Mouse (Mus musculus) kidney, adult 11 months (tissue): ENCODE measurements at regions not wholly inside any gene's neighbourhood (a gene's known extent, or its start where the extent isn't known, plus 50 kb on each side); places are given as distances from the start of the nearest gene placed in this dataset.
"Not testable (repeated sequence)": the region's sequence is repeated elsewhere in the genome, so short reads cannot be mapped to it uniquely, and the experiment has no call there.

ENCODE experiments used
- DNase-seq: peaks from one replicate; pipeline ENCODE4 v3.0.0; 2022

DNA sequence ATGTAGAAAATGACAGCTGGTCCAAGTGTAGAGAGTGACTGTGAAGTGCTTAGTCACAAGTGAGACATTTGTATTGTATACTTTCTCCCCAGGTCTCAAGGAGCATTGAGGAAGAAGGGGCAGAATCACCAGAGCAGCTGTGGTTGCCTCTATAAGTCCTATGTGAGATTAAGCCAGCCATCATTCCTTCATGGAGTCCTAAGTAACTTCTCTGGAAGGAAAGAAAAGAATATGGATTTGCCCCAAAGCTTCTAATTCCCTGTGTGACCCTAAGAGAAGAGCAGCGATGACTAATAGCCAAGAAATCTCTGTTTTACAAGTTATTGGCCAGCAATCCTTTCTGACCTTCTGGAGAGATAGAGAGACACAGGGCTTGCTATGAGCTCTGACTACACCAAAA is 856.5 kb downstream of the Gm9195 start:
- DNase-seq = no peak

DNA sequence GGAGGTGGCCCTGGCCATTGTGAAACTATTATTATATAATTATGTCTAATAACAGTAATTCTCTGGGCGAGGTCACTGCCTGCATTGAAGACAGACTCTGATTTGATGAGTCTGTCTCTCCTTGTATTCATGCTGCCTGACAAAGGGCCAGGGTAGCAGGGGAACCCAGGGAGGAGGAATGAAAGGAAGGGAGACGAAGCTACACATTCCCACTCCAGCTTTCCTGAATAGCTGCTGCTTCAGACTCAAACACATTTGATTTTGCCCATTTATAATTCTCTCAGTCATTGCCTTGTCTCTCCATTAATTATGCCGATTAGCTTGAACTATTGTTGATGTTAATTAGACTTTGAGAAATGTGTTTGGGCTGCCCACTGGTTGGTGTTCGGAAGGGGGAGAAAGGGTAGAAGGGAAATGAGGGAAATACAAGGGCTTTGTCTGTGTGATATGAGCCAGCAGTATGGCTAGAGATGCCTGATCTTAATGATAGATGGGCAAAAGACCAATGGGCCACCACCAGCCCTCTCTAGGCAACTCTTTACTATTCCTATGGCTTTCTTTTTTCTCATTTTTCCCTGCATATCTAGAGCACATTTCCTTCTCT is 881.8 kb downstream of the Gm9195 start:
- DNase-seq = no peak

- no peak for DNase-seq
Observed at GRCm38 (mm10) chr14:71603710-71604109, 887.9 kb downstream of the Gm9195 start.

DNA sequence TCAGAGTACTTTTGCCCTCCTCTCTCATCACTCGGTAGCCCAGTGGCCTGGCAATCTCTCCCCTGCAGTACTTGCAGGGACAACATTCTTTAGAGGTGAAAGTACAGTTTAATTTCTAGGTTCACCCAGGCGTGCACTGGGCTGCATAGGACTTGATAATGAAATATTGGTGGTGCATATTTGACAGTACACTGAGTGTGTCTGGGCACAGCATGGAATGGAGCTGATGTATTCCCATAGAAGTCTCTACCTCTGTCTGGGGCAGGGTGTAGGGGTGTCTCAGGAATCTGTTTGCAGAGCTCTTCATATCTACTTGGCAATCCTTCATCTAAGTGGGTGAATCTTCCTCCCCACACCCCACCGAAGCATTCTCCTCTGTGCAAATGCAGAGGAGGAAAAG is 893.8 kb downstream of the Gm9195 start:
- DNase-seq = peak; percentile 2

- DNase-seq = no peak
Observed at GRCm38 (mm10) chr14:71588694-71589240, 902.9 kb downstream of the Gm9195 start.

DNA sequence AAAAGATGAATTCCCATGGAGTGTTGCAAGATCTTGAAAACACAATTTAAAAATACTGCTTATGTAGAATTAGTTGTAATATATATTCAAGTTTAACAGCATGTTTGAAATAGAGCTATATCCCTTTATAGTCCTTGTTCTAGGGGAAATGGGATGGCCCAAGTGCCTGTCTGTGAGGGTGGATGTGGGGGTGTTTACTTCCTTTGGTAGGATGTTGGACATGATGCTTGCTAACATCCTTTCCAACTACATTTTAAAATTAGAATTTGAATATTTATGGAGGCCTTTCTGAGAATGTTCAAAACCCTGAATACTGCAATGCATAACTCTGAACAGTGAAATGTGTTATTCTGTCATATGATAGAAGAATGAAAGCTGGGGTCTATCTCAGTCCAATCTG is 903.6 kb downstream of the Gm9195 start:
- no peak for DNase-seq

- no peak for DNase-seq
Observed at GRCm38 (mm10) chr14:71564816-71565215, 926.8 kb downstream of the Gm9195 start.

DNA sequence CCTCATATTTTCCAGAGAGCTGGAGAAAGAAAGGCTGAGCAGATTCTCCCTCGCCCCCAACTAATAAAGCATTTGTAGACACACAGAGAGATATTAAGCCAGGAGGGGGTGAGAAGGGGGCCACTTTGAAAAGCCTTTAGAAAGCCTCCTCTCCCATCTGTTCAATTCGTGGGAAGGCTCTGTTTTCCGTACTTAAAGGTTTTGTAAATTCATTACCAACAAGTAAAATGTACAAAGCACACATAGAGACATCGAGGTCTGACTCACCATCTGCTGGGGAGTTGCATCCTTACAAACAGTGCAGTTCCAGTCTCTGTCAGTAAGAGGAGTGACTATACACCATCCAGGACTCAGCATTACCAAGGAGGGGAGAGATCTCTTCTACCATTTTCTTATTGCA is 929.7 kb downstream of the Gm9195 start:
- no peak for DNase-seq

GRCm38 (mm10) chr14:71554324-71554723 is 937.3 kb downstream of the Gm9195 start:
- not testable (repeated sequence) for DNase-seq

GRCm38 (mm10) chr14:71543580-71543979 is 943.9 kb upstream of the Fam160b2 start:
- DNase-seq = no peak

- no peak for DNase-seq
Observed at GRCm38 (mm10) chr14:71532074-71532659, 932.5 kb upstream of the Fam160b2 start.

GRCm38 (mm10) chr14:71531298-71531697 is 931.7 kb upstream of the Fam160b2 start:
- DNase-seq = no peak

GRCm38 (mm10) chr14:71530421-71530820 is 930.8 kb upstream of the Fam160b2 start:
- DNase-seq = no peak

GRCm38 (mm10) chr14:71518541-71518940 is 918.9 kb upstream of the Fam160b2 start:
- no peak for DNase-seq

DNA sequence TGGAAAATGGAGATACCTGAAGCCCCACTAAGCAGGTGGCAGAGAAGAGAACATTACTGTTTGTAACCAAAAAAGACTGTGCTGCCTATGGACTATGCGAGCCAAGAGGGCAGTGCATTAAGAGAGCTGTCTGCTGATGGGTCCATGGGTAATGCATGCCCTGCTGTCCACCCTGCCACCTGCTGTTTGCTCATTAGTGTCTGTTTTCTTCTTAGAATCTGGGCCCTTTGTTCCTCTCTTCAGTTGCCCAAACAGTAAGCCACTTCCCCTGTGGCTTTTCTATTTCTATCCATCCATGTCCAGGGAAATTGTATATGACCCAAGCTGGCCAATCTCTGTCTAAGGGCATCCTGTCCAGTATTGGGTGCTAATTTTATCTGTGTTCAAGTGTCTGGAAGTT is 901.2 kb upstream of the Fam160b2 start:
- DNase-seq = no peak

- no peak for DNase-seq
Observed at GRCm38 (mm10) chr14:71491201-71491600, 891.6 kb upstream of the Fam160b2 start.

- no peak for DNase-seq
Observed at GRCm38 (mm10) chr14:71486176-71486970, 886.7 kb upstream of the Fam160b2 start.

GRCm38 (mm10) chr14:71475656-71476055 is 876.0 kb upstream of the Fam160b2 start:
- DNase-seq = no peak

DNA sequence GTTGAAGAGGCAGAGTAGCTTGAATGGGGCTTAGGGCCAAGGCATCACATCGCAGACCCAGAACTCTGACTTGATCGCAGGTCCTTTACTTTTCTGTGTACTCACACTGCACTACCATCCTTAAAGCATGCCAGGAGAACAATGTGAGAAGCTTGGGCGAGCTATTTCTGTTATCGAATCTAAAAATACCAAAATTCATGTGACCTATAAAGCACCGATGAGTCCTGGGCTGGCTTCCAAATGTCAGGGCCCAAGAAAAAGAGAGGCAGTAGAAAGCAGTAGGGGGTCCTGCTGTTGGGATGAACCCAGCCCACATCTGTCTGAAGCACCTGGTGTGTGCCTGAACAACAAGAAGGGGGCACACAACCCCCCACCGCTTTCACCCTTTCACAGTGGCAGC is 874.3 kb upstream of the Fam160b2 start:
- DNase-seq = no peak

DNA sequence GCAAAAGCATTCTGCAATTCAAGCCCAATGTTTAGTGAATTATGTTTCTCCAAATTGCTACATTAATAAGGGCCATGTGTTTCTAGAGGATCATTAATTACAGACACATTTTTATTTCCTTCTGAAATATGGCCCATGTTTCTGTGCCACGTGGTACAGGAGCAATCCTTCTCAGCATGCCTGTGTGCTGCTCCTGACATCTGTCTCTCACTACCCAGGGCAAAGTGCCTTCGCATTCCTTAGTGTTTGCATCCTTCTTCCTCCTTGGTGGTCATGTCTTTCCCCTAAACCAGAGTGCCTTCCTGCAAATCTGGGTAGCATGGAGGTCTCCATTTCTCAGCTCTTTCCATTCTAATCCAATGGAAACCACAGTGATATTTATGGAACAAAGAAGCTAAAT is 832.7 kb upstream of the Fam160b2 start:
- DNase-seq = no peak
